Mouse (Mus musculus): ENCODE measurements around the gene Morn1. TPM values are rescaled to one million over a fixed set of nuclear protein-coding genes. Genes with fewer than 3 reads are reported as not detected.

Morn1 gene
- polyA plus RNA-seq, 1 experiment from 2014 or later = 3.0 TPM

GRCm38 (mm10) chr4:155097452-155097851, 11.1 kb downstream of the Morn1 start:
- WGBS = 87% methylated on average over 6 of the region's 6 CpGs
- no peak overlapping the region for H3K4me2 ChIP-seq (replicated peaks)
- H3K9me3 ChIP-seq = no peaks in the 10 kb centered on the region
- ATAC-seq = no peak
- H3K4me1 ChIP-seq (replicated peaks) = 0 out of 2 replicates have a peak, but pooled peaks cover 4% of the 10 kb centered on the region
- H3K27me3 ChIP-seq (replicated peaks) = no peaks in the 10 kb centered on the region
- H3K27ac ChIP-seq = no peak overlapping the region
- H3K4me3 ChIP-seq (replicated peaks) = no peak overlapping the region
- H3K36me3 ChIP-seq = no peaks in the 10 kb centered on the region
- no peak overlapping the region for H3K9ac ChIP-seq

GRCm38 (mm10) chr4:155098572-155098971, 12.2 kb downstream of the Morn1 start:
- no peak for ATAC-seq
- no peak overlapping the region for H3K4me3 ChIP-seq (replicated peaks)
- H3K4me2 ChIP-seq (replicated peaks) = no peak overlapping the region
- H3K27ac ChIP-seq = no peak overlapping the region
- no peaks in the 10 kb centered on the region for H3K9me3 ChIP-seq
- no peaks in the 10 kb centered on the region for H3K36me3 ChIP-seq
- no peaks in the 10 kb centered on the region for H3K27me3 ChIP-seq (replicated peaks)
- no peak overlapping the region for H3K9ac ChIP-seq
- 0 out of 2 replicates have a peak, but pooled peaks cover 4% of the 10 kb centered on the region for H3K4me1 ChIP-seq (replicated peaks)
- 77% methylated on average over 4 of the region's 4 CpGs for WGBS

- no peak overlapping the region for H3K27ac ChIP-seq
- no peaks in the 10 kb centered on the region for H3K36me3 ChIP-seq
- no peak overlapping the region for H3K4me3 ChIP-seq (replicated peaks)
- no peak overlapping the region for H3K9ac ChIP-seq
- no peaks in the 10 kb centered on the region for H3K9me3 ChIP-seq
- no peaks in the 10 kb centered on the region for H3K27me3 ChIP-seq (replicated peaks)
- ATAC-seq = no peak; the same call in 1 of the 2 replicates
- WGBS = 93% methylated on average over 4 of the region's 4 CpGs
- no peaks in the 10 kb centered on the region for H3K4me1 ChIP-seq (replicated peaks)
- H3K4me2 ChIP-seq (replicated peaks) = no peak overlapping the region
Observed at GRCm38 (mm10) chr4:155107886-155108285, 21.5 kb downstream of the Morn1 start.

- no peaks in the 10 kb centered on the region for H3K27me3 ChIP-seq (replicated peaks)
- no peak for ATAC-seq
- WGBS = 48% methylated on average over 5 of the region's 5 CpGs
- H3K9ac ChIP-seq = no peak overlapping the region
- H3K4me1 ChIP-seq (replicated peaks) = peaks cover 7% of the 10 kb centered on the region
- H3K9me3 ChIP-seq = no peaks in the 10 kb centered on the region
- H3K36me3 ChIP-seq = no peaks in the 10 kb centered on the region
- no peak overlapping the region for H3K4me2 ChIP-seq (replicated peaks)
- H3K4me3 ChIP-seq (replicated peaks) = no peak overlapping the region
- H3K27ac ChIP-seq = no peak overlapping the region; the same call in 1 of the 2 replicates
Observed at GRCm38 (mm10) chr4:155109471-155109870, 23.1 kb downstream of the Morn1 start.

GRCm38 (mm10) chr4:155113766-155114410, 27.5 kb downstream of the Morn1 start:
- Histone ChIP-seq H3K4me2 (replicated peaks) (no peak overlapping the region), H3K27me3 (replicated peaks) (no peaks in the 10 kb centered on the region), H3K36me3 (no peaks in the 10 kb centered on the region), H3K27ac (no peak overlapping the region), H3K9me3 (no peaks in the 10 kb centered on the region), H3K9ac (no peak overlapping the region), H3K4me3 (replicated peaks) (no peak overlapping the region), H3K4me1 (replicated peaks) (peaks cover 12% of the 10 kb centered on the region)
- ATAC-seq = 0 out of 2 replicates have a peak, but pooled peaks have one; percentile 25
- 64% methylated on average over 8 of the region's 8 CpGs for WGBS

- H3K4me3 ChIP-seq (replicated peaks) = no peak overlapping the region
- 64% methylated on average over 4 of the region's 4 CpGs for WGBS
- H3K36me3 ChIP-seq = no peaks in the 10 kb centered on the region
- no peak for ATAC-seq
- H3K9ac ChIP-seq = no peak overlapping the region
- H3K4me1 ChIP-seq (replicated peaks) = peaks cover 26% of the 10 kb centered on the region
- no peak overlapping the region for H3K4me2 ChIP-seq (replicated peaks)
- H3K27me3 ChIP-seq (replicated peaks) = no peaks in the 10 kb centered on the region
- no peaks in the 10 kb centered on the region for H3K9me3 ChIP-seq
- no peak overlapping the region for H3K27ac ChIP-seq
Observed at GRCm38 (mm10) chr4:155116607-155117006, 30.2 kb downstream of the Morn1 start.

- Histone ChIP-seq H3K4me1 (replicated peaks) (peaks cover 34% of the 10 kb centered on the region), H3K36me3 (no peaks in the 10 kb centered on the region), H3K27ac (no peak overlapping the region), H3K27me3 (replicated peaks) (no peaks in the 10 kb centered on the region), H3K9me3 (no peaks in the 10 kb centered on the region), H3K4me2 (replicated peaks) (no peak overlapping the region), H3K4me3 (replicated peaks) (no peak overlapping the region), H3K9ac (no peak overlapping the region)
- no peak for ATAC-seq
- WGBS = 83% methylated on average over 6 of the region's 6 CpGs
Observed at GRCm38 (mm10) chr4:155117396-155117978, 31.1 kb downstream of the Morn1 start.

- WGBS = 84% methylated on average over 10 of the region's 10 CpGs
Observed at GRCm38 (mm10) chr4:155118278-155118677, 31.9 kb downstream of the Morn1 start.

GRCm38 (mm10) chr4:155120038-155120437, 33.7 kb downstream of the Morn1 start:
- no peak overlapping the region for H3K4me3 ChIP-seq (replicated peaks)
- peak overlapping the region; percentile 70 for H3K27ac ChIP-seq
- no peaks in the 10 kb centered on the region for H3K27me3 ChIP-seq (replicated peaks)
- 70% methylated on average over 7 of the region's 7 CpGs for WGBS
- H3K4me2 ChIP-seq (replicated peaks) = no peak overlapping the region
- no peak overlapping the region for H3K9ac ChIP-seq
- peak; percentile 23; the same call in 1 of the 2 replicates for ATAC-seq
- peaks cover 43% of the 10 kb centered on the region for H3K4me1 ChIP-seq (replicated peaks)
- H3K9me3 ChIP-seq = no peaks in the 10 kb centered on the region
- no peaks in the 10 kb centered on the region for H3K36me3 ChIP-seq

More at GRCm38 (mm10) chr4:155118278-155118677, 31.9 kb downstream of the Morn1 start:
- no peak overlapping the region for H3K4me2 ChIP-seq (replicated peaks)
- no peak overlapping the region for H3K27ac ChIP-seq
- H3K4me1 ChIP-seq (replicated peaks) = peaks cover 40% of the 10 kb centered on the region
- no peak overlapping the region for H3K4me3 ChIP-seq (replicated peaks)
- ATAC-seq = no peak
- H3K9ac ChIP-seq = no peak overlapping the region
- H3K9me3 ChIP-seq = no peaks in the 10 kb centered on the region
- no peaks in the 10 kb centered on the region for H3K27me3 ChIP-seq (replicated peaks)
- no peaks in the 10 kb centered on the region for H3K36me3 ChIP-seq

GRCm38 (mm10) chr4:155120583-155120982, 34.2 kb downstream of the Morn1 start:
- peak; percentile 89 for ATAC-seq
- Histone ChIP-seq H3K9me3 (no peaks in the 10 kb centered on the region), H3K4me1 (replicated peaks) (peaks cover 49% of the 10 kb centered on the region), H3K27ac (peak overlapping the region; percentile 94), H3K9ac (no peak overlapping the region), H3K27me3 (replicated peaks) (no peaks in the 10 kb centered on the region), H3K36me3 (no peaks in the 10 kb centered on the region), H3K4me3 (replicated peaks) (no peak overlapping the region), H3K4me2 (replicated peaks) (no peak overlapping the region)
- 52% methylated on average over 5 of the region's 5 CpGs for WGBS

GRCm38 (mm10) chr4:155121222-155121621, 34.8 kb downstream of the Morn1 start:
- ATAC-seq = peak; percentile 26
- H3K9me3 ChIP-seq = no peaks in the 10 kb centered on the region
- no peaks in the 10 kb centered on the region for H3K27me3 ChIP-seq (replicated peaks)
- H3K4me2 ChIP-seq (replicated peaks) = peak overlapping the region; percentile 13; the same call in 1 of the 2 replicates
- no peak overlapping the region for H3K4me3 ChIP-seq (replicated peaks)
- 58% methylated on average over 6 of the region's 6 CpGs for WGBS
- peaks cover 51% of the 10 kb centered on the region for H3K4me1 ChIP-seq (replicated peaks)
- H3K36me3 ChIP-seq = no peaks in the 10 kb centered on the region
- H3K9ac ChIP-seq = no peak overlapping the region
- peak overlapping the region; percentile 94 for H3K27ac ChIP-seq

- H3K9ac ChIP-seq = 0 out of 2 replicates have a peak overlapping the region, but pooled peaks have one; percentile 36
- no peak overlapping the region for H3K4me3 ChIP-seq (replicated peaks)
- no peaks in the 10 kb centered on the region for H3K27me3 ChIP-seq (replicated peaks)
- H3K27ac ChIP-seq = peak overlapping the region; percentile 94
- H3K4me1 ChIP-seq (replicated peaks) = peaks cover 53% of the 10 kb centered on the region
- H3K4me2 ChIP-seq (replicated peaks) = peak overlapping the region; percentile 33; the same call in 1 of the 2 replicates
- H3K36me3 ChIP-seq = no peaks in the 10 kb centered on the region
- no peak for ATAC-seq
- no peaks in the 10 kb centered on the region for H3K9me3 ChIP-seq
- WGBS = 67% methylated on average over 6 of the region's 6 CpGs
Observed at GRCm38 (mm10) chr4:155121915-155122443, 35.6 kb downstream of the Morn1 start.

Measured in intestine, embryonic 15.5 days (tissue).